Mouse (Mus musculus) brain, embryonic 14.5 days (tissue): Measurements from ENCODE around the gene Aplf. TPM values are rescaled to one million over a fixed set of nuclear protein-coding genes. Genes with fewer than 3 reads are reported as not detected.
A peak's percentile ranks its signal among the peaks of the same experiment; 100 is the strongest.
"Not testable (repeated sequence)": the region's sequence is repeated elsewhere in the genome, so short reads cannot be mapped to it uniquely, and the experiment has no call there.

Experiments
- DNase-seq: peaks from one replicate; pipeline ENCODE4 v3.0.0-alpha.2; 2011; ENCODE audit warnings: low read depth
- CTCF ChIP-seq: fragments of 200-500 bp; IDR thresholded peaks from 2 replicates; pipeline ENCODE4 v1.5.1; 2012; ENCODE audit warnings: inconsistent platforms, mild to moderate bottlenecking, moderate library complexity, borderline replicate concordance; ENCODE audit not compliant: insufficient read depth, insufficient read length; ENCODE audit errors: extremely low read depth
- POLR2A ChIP-seq: fragments of 200-500 bp; IDR thresholded peaks from 2 replicates; pipeline ENCODE4 v1.6.1; 2012; ENCODE audit warnings: mild to moderate bottlenecking, inconsistent platforms, borderline replicate concordance; ENCODE audit not compliant: poor library complexity, insufficient read depth, insufficient read length, severe bottlenecking; ENCODE audit errors: extremely low read depth
- polyA plus RNA-seq: library from polyadenylated mRNA; depleted of rRNA; stranded (reverse); fragments of >200 nt; gene quantifications from 2 replicates; pipeline ENCODE4 v1.2.3, GENCODE M21; 2012

Aplf gene
- polyA plus RNA-seq, 1 experiment = 6.4 TPM

- DNase-seq = peak; percentile 8
- TF ChIP-seq CTCF (peak; percentile 16; the same call in 1 of the 2 replicates), POLR2A (no peak)
Measured at GRCm38 (mm10) chr6:87662197-87662596, 9.8 kb downstream of the Aplf start.

- no peak for TF ChIP-seq CTCF
- no peak for TF ChIP-seq POLR2A
- DNase-seq = no peak
Measured at GRCm38 (mm10) chr6:87661707-87662106, 10.3 kb downstream of the Aplf start.

GRCm38 (mm10) chr6:87658816-87659215, 13.2 kb downstream of the Aplf start:
- DNase-seq = no peak
- TF ChIP-seq CTCF = no peak
- no peak for TF ChIP-seq POLR2A

- DNase-seq = no peak
- no peak for TF ChIP-seq CTCF
- TF ChIP-seq POLR2A = no peak
Measured at GRCm38 (mm10) chr6:87653904-87654638, 17.9 kb downstream of the Aplf start.

GRCm38 (mm10) chr6:87653478-87653877, 18.5 kb downstream of the Aplf start:
- DNase-seq = no peak
- TF ChIP-seq CTCF (no peak), POLR2A (no peak)

- no peak for DNase-seq
- TF ChIP-seq CTCF (no peak), POLR2A (no peak)
Measured at GRCm38 (mm10) chr6:87652670-87653069, 19.3 kb downstream of the Aplf start.

GRCm38 (mm10) chr6:87651787-87652186, 20.2 kb downstream of the Aplf start:
- TF ChIP-seq POLR2A (no peak), CTCF (no peak)
- no peak for DNase-seq

- DNase-seq = no peak
- TF ChIP-seq POLR2A (no peak), CTCF (no peak)
Measured at GRCm38 (mm10) chr6:87638134-87638660, 33.8 kb downstream of the Aplf start.

GRCm38 (mm10) chr6:87632176-87632575, 39.8 kb downstream of the Aplf start:
- TF ChIP-seq POLR2A (no peak), CTCF (no peak)

GRCm38 (mm10) chr6:87628936-87629335, 43.1 kb downstream of the Aplf start:
- DNase-seq = not testable (repeated sequence)

More at GRCm38 (mm10) chr6:87632176-87632575, 39.8 kb downstream of the Aplf start:
- no peak for DNase-seq

GRCm38 (mm10) chr6:87623151-87623550, 48.8 kb downstream of the Aplf start:
- DNase-seq = no peak
- TF ChIP-seq CTCF = no peak
- no peak for TF ChIP-seq POLR2A

GRCm38 (mm10) chr6:87621281-87621680, 50.7 kb downstream of the Aplf start:
- TF ChIP-seq POLR2A (no peak), CTCF (no peak)
- DNase-seq = peak; percentile 96
